Mouse (Mus musculus): ENCODE data around the gene Rhbdl3. TPM values are rescaled to one million over a fixed set of nuclear protein-coding genes. Genes with fewer than 3 reads are reported as not detected.

Rhbdl3 gene
- polyA plus RNA-seq, 1 experiment from 2014 or later = 0.29 TPM

- Histone ChIP-seq H3K9ac (no peak overlapping the region), H3K4me2 (no peak overlapping the region), H3K4me1 (peaks cover 6% of the 10 kb centered on the region), H3K9me3 (replicated peaks) (peaks cover 5% of the 10 kb centered on the region; the same call in 1 of the 2 replicates), H3K36me3 (no peaks in the 10 kb centered on the region), H3K4me3 (no peak overlapping the region), H3K27ac (no peak overlapping the region), H3K27me3 (replicated peaks) (peaks cover 78% of the 10 kb centered on the region)
- ATAC-seq = no peak
- 18% methylated on average over 14 of the region's 14 CpGs for WGBS (ENCODE audit: insufficient replicate concordance)
Measured at GRCm38 (mm10) chr11:80295785-80296184, 4.9 kb upstream of the Rhbdl3 start.

DNA sequence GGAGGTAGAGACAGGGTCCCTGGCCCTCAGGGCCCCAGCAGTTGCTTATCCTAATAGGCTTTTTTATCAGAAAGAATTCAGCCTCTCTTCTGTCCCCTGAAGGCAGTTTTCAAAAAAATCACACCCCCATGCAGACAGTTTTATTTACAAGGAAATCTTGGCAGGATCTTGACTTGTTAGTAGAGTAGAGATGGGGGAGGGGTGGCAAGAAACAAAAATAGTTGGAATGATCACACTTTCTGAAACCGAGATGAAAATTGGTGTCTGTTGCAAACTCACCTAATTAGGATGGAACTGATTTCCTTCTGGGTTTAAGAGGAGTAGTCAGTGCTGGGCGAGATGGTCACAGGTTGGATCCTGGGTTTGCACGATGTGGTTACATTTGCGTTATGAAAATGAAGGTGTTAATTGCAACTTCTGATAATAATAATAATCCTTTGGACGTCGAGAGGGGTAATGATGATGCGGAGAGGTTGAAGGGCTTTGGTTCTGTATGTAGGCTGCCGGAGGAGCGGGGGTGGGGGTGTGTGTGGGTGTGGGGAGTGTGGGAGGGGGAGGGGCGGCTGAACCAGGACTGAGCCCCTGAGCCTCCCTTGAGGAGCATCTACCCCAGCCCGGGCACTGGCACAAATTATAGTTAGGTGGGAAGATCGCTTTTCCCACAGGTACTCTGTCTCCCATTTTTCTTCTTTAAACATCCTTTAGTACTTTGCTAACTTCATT lies 1.0 kb upstream of the Rhbdl3 start:
- Histone ChIP-seq H3K27ac (no peak overlapping the region), H3K9ac (no peak overlapping the region), H3K36me3 (no peaks in the 10 kb centered on the region), H3K4me1 (peaks cover 27% of the 10 kb centered on the region), H3K27me3 (replicated peaks) (peaks cover 99% of the 10 kb centered on the region), H3K9me3 (replicated peaks) (0 out of 2 replicates have a peak, but pooled peaks cover 5% of the 10 kb centered on the region), H3K4me3 (no peak overlapping the region), H3K4me2 (no peak overlapping the region)
- 10% methylated on average over 12 of the region's 12 CpGs for WGBS (ENCODE audit: insufficient replicate concordance)
- ATAC-seq = no peak

GRCm38 (mm10) chr11:80301316-80302045 lies 769 bp downstream of the Rhbdl3 start:
- Histone ChIP-seq H3K4me2 (peak overlapping the region; percentile 80), H3K4me3 (peak overlapping the region; percentile 55), H3K9me3 (replicated peaks) (0 out of 2 replicates have a peak, but pooled peaks cover 5% of the 10 kb centered on the region), H3K27ac (no peak overlapping the region), H3K9ac (no peak overlapping the region), H3K27me3 (replicated peaks) (peaks cover 91% of the 10 kb centered on the region), H3K36me3 (no peaks in the 10 kb centered on the region), H3K4me1 (peaks cover 27% of the 10 kb centered on the region)
- WGBS (ENCODE audit: insufficient replicate concordance) = under 1% methylated on average over 53 of the region's 53 CpGs
- ATAC-seq = 0 out of 2 replicates have a peak, but pooled peaks have one; percentile 5

- 2% methylated on average over 9 of the region's 9 CpGs for WGBS (ENCODE audit: insufficient replicate concordance)
- H3K4me2 ChIP-seq = peak overlapping the region; percentile 80
- 0 out of 2 replicates have a peak, but pooled peaks cover 5% of the 10 kb centered on the region for H3K9me3 ChIP-seq (replicated peaks)
- no peak for ATAC-seq
- H3K27ac ChIP-seq = no peak overlapping the region
- peak overlapping the region; percentile 55; the same call in 1 of the 2 replicates for H3K4me3 ChIP-seq
- peaks cover 27% of the 10 kb centered on the region for H3K4me1 ChIP-seq
- no peaks in the 10 kb centered on the region for H3K36me3 ChIP-seq
- H3K27me3 ChIP-seq (replicated peaks) = peaks cover 90% of the 10 kb centered on the region
- H3K9ac ChIP-seq = no peak overlapping the region
Measured at GRCm38 (mm10) chr11:80302046-80302390, 1.3 kb downstream of the Rhbdl3 start.

- 0 out of 2 replicates have a peak overlapping the region, but pooled peaks have one; percentile 13 for H3K4me3 ChIP-seq
- 3% methylated on average over 11 of the region's 11 CpGs for WGBS (ENCODE audit: insufficient replicate concordance)
- H3K9ac ChIP-seq = no peak overlapping the region
- no peak for ATAC-seq
- H3K36me3 ChIP-seq = no peaks in the 10 kb centered on the region
- peaks cover 27% of the 10 kb centered on the region for H3K4me1 ChIP-seq
- H3K27ac ChIP-seq = no peak overlapping the region
- 0 out of 2 replicates have a peak, but pooled peaks cover 5% of the 10 kb centered on the region for H3K9me3 ChIP-seq (replicated peaks)
- H3K27me3 ChIP-seq (replicated peaks) = peaks cover 88% of the 10 kb centered on the region
- peak overlapping the region; percentile 80 for H3K4me2 ChIP-seq
Measured at GRCm38 (mm10) chr11:80302536-80302935, 1.8 kb downstream of the Rhbdl3 start.

DNA sequence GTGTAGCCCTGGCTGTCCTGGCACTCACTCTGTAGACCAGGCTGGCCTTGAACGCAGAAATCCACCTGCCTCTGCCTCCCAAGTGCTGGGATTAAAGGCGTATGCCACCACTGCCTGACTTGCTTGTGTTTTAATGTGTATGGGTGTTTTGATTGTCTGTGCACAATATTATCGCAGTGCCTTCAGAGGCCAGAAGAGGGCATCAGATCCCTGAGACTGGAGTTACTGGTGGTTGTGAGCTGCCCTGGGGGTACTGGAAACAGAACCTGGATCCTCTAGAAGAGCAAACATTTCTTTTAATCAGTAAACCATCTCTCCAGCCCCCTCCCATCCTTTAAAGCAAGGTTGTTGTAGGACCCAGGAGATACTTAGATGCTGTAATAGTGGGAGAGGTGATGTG lies 3.0 kb downstream of the Rhbdl3 start:
- peaks cover 81% of the 10 kb centered on the region for H3K27me3 ChIP-seq (replicated peaks)

GRCm38 (mm10) chr11:80304846-80305245 lies 4.1 kb downstream of the Rhbdl3 start:
- H3K9me3 ChIP-seq (replicated peaks) = 0 out of 2 replicates have a peak, but pooled peaks cover 5% of the 10 kb centered on the region
- H3K27me3 ChIP-seq (replicated peaks) = peaks cover 76% of the 10 kb centered on the region
- 60% methylated on average over 10 of the region's 10 CpGs for WGBS (ENCODE audit: insufficient replicate concordance)
- no peak overlapping the region for H3K9ac ChIP-seq
- no peak for ATAC-seq
- H3K27ac ChIP-seq = no peak overlapping the region
- H3K4me2 ChIP-seq = no peak overlapping the region
- no peaks in the 10 kb centered on the region for H3K36me3 ChIP-seq
- H3K4me1 ChIP-seq = peaks cover 27% of the 10 kb centered on the region
- no peak overlapping the region for H3K4me3 ChIP-seq

More for the DNA sequence above, 3.0 kb downstream of the Rhbdl3 start:
- 62% methylated on average over 3 of the region's 3 CpGs for WGBS (ENCODE audit: insufficient replicate concordance)
- Histone ChIP-seq H3K9ac (no peak overlapping the region), H3K36me3 (no peaks in the 10 kb centered on the region), H3K9me3 (replicated peaks) (0 out of 2 replicates have a peak, but pooled peaks cover 5% of the 10 kb centered on the region), H3K4me2 (no peak overlapping the region), H3K4me1 (peaks cover 27% of the 10 kb centered on the region), H3K27ac (no peak overlapping the region), H3K4me3 (no peak overlapping the region)
- ATAC-seq = no peak

GRCm38 (mm10) chr11:80308537-80308936 lies 7.8 kb downstream of the Rhbdl3 start:
- H3K4me2 ChIP-seq = no peak overlapping the region
- H3K9me3 ChIP-seq (replicated peaks) = 0 out of 2 replicates have a peak, but pooled peaks cover 5% of the 10 kb centered on the region
- no peak overlapping the region for H3K27ac ChIP-seq
- H3K27me3 ChIP-seq (replicated peaks) = peaks cover 57% of the 10 kb centered on the region
- no peak overlapping the region for H3K9ac ChIP-seq
- H3K4me3 ChIP-seq = no peak overlapping the region
- H3K4me1 ChIP-seq = no peaks in the 10 kb centered on the region
- ATAC-seq = no peak
- 27% methylated on average over 6 of the region's 6 CpGs for WGBS (ENCODE audit: insufficient replicate concordance)
- H3K36me3 ChIP-seq = no peaks in the 10 kb centered on the region

GRCm38 (mm10) chr11:80311271-80311670 lies 10.6 kb downstream of the Rhbdl3 start:
- no peak overlapping the region for H3K4me3 ChIP-seq
- no peak overlapping the region for H3K9ac ChIP-seq
- H3K36me3 ChIP-seq = no peaks in the 10 kb centered on the region
- H3K27ac ChIP-seq = no peak overlapping the region
- 69% methylated on average over 4 of the region's 4 CpGs for WGBS (ENCODE audit: insufficient replicate concordance)
- ATAC-seq = no peak
- H3K9me3 ChIP-seq (replicated peaks) = no peaks in the 10 kb centered on the region
- peaks cover 43% of the 10 kb centered on the region for H3K27me3 ChIP-seq (replicated peaks)
- H3K4me1 ChIP-seq = no peaks in the 10 kb centered on the region
- no peak overlapping the region for H3K4me2 ChIP-seq

DNA sequence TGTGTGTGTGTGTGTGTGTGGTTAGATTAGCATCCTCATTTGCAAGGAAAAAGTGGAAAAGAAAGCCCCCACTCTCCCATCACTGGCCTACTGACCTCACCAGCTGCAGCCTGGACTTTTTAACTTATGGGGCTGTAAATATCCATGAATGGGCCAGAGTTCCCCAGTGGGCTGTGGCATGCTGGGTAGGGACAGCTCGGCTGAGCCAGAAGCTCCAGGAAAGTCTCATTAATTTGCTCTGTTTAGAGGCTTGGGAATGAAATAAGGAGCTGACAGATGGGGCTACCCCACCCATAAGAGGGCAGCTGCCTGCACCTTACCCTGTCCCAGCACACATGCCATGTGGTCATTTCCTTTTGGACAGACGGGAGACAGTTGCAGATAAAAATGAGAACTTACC lies 11.3 kb downstream of the Rhbdl3 start:
- Histone ChIP-seq H3K9me3 (replicated peaks) (no peaks in the 10 kb centered on the region), H3K4me3 (no peak overlapping the region), H3K27me3 (replicated peaks) (peaks cover 38% of the 10 kb centered on the region), H3K9ac (no peak overlapping the region), H3K4me2 (no peak overlapping the region), H3K27ac (no peak overlapping the region), H3K4me1 (no peaks in the 10 kb centered on the region), H3K36me3 (no peaks in the 10 kb centered on the region)
- 53% methylated on average over 2 of the region's 2 CpGs for WGBS (ENCODE audit: insufficient replicate concordance)
- no peak for ATAC-seq

DNA sequence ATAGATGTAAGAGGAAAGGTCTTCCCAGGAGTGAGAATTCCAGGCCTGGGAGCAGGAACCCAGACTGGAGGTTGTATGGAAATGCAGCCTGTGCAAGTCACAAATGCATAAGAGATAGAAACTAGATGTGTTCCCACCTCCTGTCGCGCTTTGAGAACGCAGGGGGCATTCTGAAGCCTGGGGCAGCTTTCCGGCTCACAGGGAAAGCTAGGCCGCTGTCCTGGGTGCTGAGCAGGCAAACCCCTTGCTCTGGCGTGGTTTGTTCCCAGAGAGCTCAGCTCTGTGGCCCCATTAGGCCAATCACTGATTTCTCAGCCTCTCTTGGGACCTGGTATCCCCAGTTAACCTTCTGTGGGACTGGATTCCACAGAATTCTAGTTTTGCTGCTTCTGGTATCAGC lies 11.9 kb downstream of the Rhbdl3 start:
- no peak overlapping the region for H3K9ac ChIP-seq
- no peaks in the 10 kb centered on the region for H3K9me3 ChIP-seq (replicated peaks)
- H3K4me3 ChIP-seq = no peak overlapping the region
- ATAC-seq = no peak
- H3K27me3 ChIP-seq (replicated peaks) = peaks cover 35% of the 10 kb centered on the region
- 5% methylated on average over 6 of the region's 6 CpGs for WGBS (ENCODE audit: insufficient replicate concordance)
- H3K36me3 ChIP-seq = no peaks in the 10 kb centered on the region
- no peak overlapping the region for H3K27ac ChIP-seq
- H3K4me2 ChIP-seq = no peak overlapping the region
- no peaks in the 10 kb centered on the region for H3K4me1 ChIP-seq

DNA sequence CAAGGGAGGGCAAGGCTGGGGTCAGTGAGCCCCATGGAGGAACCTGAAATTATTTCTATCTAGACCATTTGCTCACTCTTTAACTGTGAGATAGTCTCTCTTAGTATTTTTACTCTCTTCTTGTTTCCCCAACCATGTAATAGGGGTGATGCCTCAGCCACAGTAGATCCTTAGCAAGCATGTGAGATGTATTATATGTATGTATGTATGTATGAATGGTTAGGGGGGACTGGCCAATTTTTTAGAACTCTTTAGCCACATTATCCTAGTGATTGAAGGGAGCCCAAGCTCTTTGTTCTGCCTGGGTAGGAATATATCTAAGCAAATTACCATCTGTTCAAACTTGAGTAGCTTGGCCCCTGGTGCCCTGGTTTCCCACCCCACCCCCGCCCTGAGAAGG lies 12.8 kb downstream of the Rhbdl3 start:
- 29% methylated on average over 1 of the region's 1 CpGs for WGBS (ENCODE audit: insufficient replicate concordance)
- no peak overlapping the region for H3K27ac ChIP-seq
- no peak overlapping the region for H3K9ac ChIP-seq
- no peak overlapping the region for H3K4me2 ChIP-seq
- ATAC-seq = no peak
- no peaks in the 10 kb centered on the region for H3K4me1 ChIP-seq
- H3K4me3 ChIP-seq = no peak overlapping the region
- no peaks in the 10 kb centered on the region for H3K36me3 ChIP-seq
- H3K9me3 ChIP-seq (replicated peaks) = no peaks in the 10 kb centered on the region
- peaks cover 34% of the 10 kb centered on the region for H3K27me3 ChIP-seq (replicated peaks)

All from liver, embryonic 12.5 days (tissue).